Mouse (Mus musculus) hindbrain, postnatal 0 days (tissue): ENCODE results near the gene Rfx5. TPM values are rescaled to one million over a fixed set of nuclear protein-coding genes. Genes with fewer than 3 reads are reported as not detected.
A peak's percentile ranks its signal among the peaks of the same experiment; 100 is the strongest.
"Not testable (repeated sequence)": the region's sequence is repeated elsewhere in the genome, so short reads cannot be mapped to it uniquely, and the experiment has no call there.

Source experiments
- ATAC-seq: fragments of 200-750 bp; cut with Nextera tagmentation; 2 replicates; pipeline ENCODE4 v1.8.0; 2017; ENCODE audit warnings: mild to moderate bottlenecking, moderate TSS enrichment, moderate library complexity
- DNase-seq: peaks from one replicate; pipeline ENCODE4 v3.0.0-alpha.2; 2015; ENCODE audit warnings: low spot score
- H3K27ac ChIP-seq: fragments of 300-500 bp; sonication (generic); 2 replicates; pipeline ENCODE4 v1.5.1; 2014; ENCODE audit warnings: mild to moderate bottlenecking
- H3K27me3 ChIP-seq: fragments of 300-500 bp; sonication (generic); 2 replicates; pipeline ENCODE4 v1.6.1; 2014; ENCODE audit warnings: low read length, mixed read lengths; ENCODE audit not compliant: insufficient read depth
- H3K36me3 ChIP-seq: fragments of 300-500 bp; sonication (generic); 2 replicates; pipeline ENCODE4 v1.6.1; 2014; ENCODE audit warnings: low read length, mixed read lengths; ENCODE audit not compliant: insufficient read depth
- H3K4me1 ChIP-seq: fragments of 300-500 bp; sonication (generic); 2 replicates; pipeline ENCODE4 v1.6.1; 2014; ENCODE audit warnings: antibody characterized with exemption, low read length, mixed read lengths; ENCODE audit not compliant: insufficient read depth
- H3K4me2 ChIP-seq: fragments of 300-500 bp; sonication (generic); 2 replicates; pipeline ENCODE4 v1.6.1; 2014; ENCODE audit warnings: low read depth, mild to moderate bottlenecking, low read length, moderate library complexity, mixed read lengths
- H3K4me3 ChIP-seq: fragments of 300-500 bp; sonication (generic); 2 replicates; pipeline ENCODE4 v1.5.1; 2014; ENCODE audit warnings: low read length
- H3K9ac ChIP-seq: fragments of 300-500 bp; sonication (generic); replicated peaks from 2 replicates; pipeline ENCODE4 v1.6.1; 2014; ENCODE audit warnings: mild to moderate bottlenecking, low read length, moderate library complexity, mixed read lengths
- H3K9me3 ChIP-seq: fragments of 300-500 bp; sonication (generic); 2 replicates; pipeline ENCODE4 v1.6.1; 2016; ENCODE audit warnings: low read length, mixed read lengths
- CTCF ChIP-seq: IDR thresholded peaks from 2 replicates; pipeline ENCODE4 v1.5.1; 2016; ENCODE audit warnings: antibody characterized with exemption, control low read depth, low read depth
- WGBS: fragments of 180-500 bp; shearing (Covaris S2); extraction: QIAGEN DNeasy Blood & Tissue Kit; methylation state at CpG from one replicate; pipeline ENCODE4 v1.1.7; 2014; 5-methylcytosine and 5-hydroxymethylcytosine counted together
- polyA plus RNA-seq: library from polyadenylated mRNA; unstranded; fragments of >200 nt; fragmentation: Nextera tagmentation; extraction: Ambion mirVana; gene quantifications from 2 replicates; pipeline ENCODE4 v1.2.1, GENCODE M21; 2015
- total RNA-seq: library from RNA; depleted of rRNA; stranded (reverse); fragments of >200 nt; gene quantifications from 2 replicates; pipeline ENCODE4 v1.2.3, GENCODE M21; 2014

Rfx5 gene
- total and polyA plus RNA-seq, 2 experiments from 2014 or later = 5.4 to 18.3 TPM

- no peak for DNase-seq
- no peak for TF ChIP-seq CTCF
- 49% methylated on average over 14 of the region's 14 CpGs for WGBS
- Histone ChIP-seq H3K27ac (no peak overlapping the region), H3K9ac (no peak overlapping the region), H3K4me3 (no peak overlapping the region), H3K36me3 (no peaks in the 10 kb centered on the region), H3K27me3 (no peaks in the 10 kb centered on the region), H3K9me3 (no peaks in the 10 kb centered on the region), H3K4me1 (no peaks in the 10 kb centered on the region), H3K4me2 (no peak overlapping the region)
- peak; percentile 43; the same call in 1 of the 2 replicates for ATAC-seq
These were observed 36.0 kb upstream of the Rfx5 start for GRCm38 (mm10) chr3:94917816-94918361.

- ATAC-seq (no peak), DNase-seq (no peak)
- Histone ChIP-seq H3K4me1 (no peaks in the 10 kb centered on the region), H3K27me3 (no peaks in the 10 kb centered on the region), H3K9ac (no peak overlapping the region), H3K9me3 (no peaks in the 10 kb centered on the region), H3K4me3 (no peak overlapping the region), H3K27ac (no peak overlapping the region), H3K4me2 (no peak overlapping the region), H3K36me3 (no peaks in the 10 kb centered on the region)
- TF ChIP-seq CTCF = no peak
- WGBS = 79% methylated on average over 4 of the region's 4 CpGs
These were observed 35.0 kb upstream of the Rfx5 start for GRCm38 (mm10) chr3:94918845-94919244.

DNA sequence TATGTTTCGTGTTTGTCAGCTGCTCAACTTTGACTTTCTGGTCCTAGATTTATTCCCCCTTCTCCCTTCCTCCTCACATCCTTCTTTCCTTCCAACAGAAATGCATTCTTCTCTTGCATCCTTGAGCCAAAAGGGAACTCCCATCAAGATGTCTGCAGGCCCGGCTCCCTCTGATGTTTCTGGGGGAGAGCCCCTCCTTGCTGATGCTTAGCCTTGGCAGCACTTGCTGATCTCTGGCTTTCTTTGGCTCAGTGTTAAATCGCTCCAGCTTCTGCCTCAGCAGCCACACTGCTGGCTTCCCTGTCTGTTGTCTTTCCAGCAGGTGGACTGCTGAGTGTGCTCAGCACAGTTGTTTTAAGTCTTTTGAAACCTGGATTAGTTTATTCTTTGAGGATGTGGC lies 32.8 kb upstream of the Rfx5 start:
- 45% methylated on average over 3 of the region's 3 CpGs for WGBS
- Histone ChIP-seq H3K27me3 (no peaks in the 10 kb centered on the region), H3K9me3 (no peaks in the 10 kb centered on the region), H3K27ac (no peak overlapping the region), H3K36me3 (no peaks in the 10 kb centered on the region), H3K9ac (no peak overlapping the region), H3K4me1 (no peaks in the 10 kb centered on the region), H3K4me3 (no peak overlapping the region), H3K4me2 (no peak overlapping the region)
- ATAC-seq (no peak), DNase-seq (peak; percentile 49)
- TF ChIP-seq CTCF = no peak

- DNase-seq (no peak), ATAC-seq (no peak)
- Histone ChIP-seq H3K9ac (no peak overlapping the region), H3K36me3 (no peaks in the 10 kb centered on the region), H3K4me2 (no peak overlapping the region), H3K27ac (no peak overlapping the region), H3K4me1 (no peaks in the 10 kb centered on the region), H3K4me3 (no peak overlapping the region), H3K27me3 (no peaks in the 10 kb centered on the region), H3K9me3 (no peaks in the 10 kb centered on the region)
- WGBS = 55% methylated on average over 3 of the region's 3 CpGs
- no peak for TF ChIP-seq CTCF
These were observed 31.5 kb upstream of the Rfx5 start for GRCm38 (mm10) chr3:94922333-94922732.

- ATAC-seq (no peak), DNase-seq (no peak)
- Histone ChIP-seq H3K27me3 (no peaks in the 10 kb centered on the region), H3K4me1 (no peaks in the 10 kb centered on the region), H3K4me3 (no peak overlapping the region), H3K9me3 (no peaks in the 10 kb centered on the region), H3K27ac (no peak overlapping the region), H3K9ac (no peak overlapping the region), H3K4me2 (no peak overlapping the region), H3K36me3 (no peaks in the 10 kb centered on the region)
- WGBS = 82% methylated on average over 8 of the region's 8 CpGs
- TF ChIP-seq CTCF = no peak
These were observed 29.2 kb upstream of the Rfx5 start for GRCm38 (mm10) chr3:94924688-94925087.

- not testable (repeated sequence) for DNase-seq
These were observed 27.6 kb upstream of the Rfx5 start for GRCm38 (mm10) chr3:94926301-94926736.

DNA sequence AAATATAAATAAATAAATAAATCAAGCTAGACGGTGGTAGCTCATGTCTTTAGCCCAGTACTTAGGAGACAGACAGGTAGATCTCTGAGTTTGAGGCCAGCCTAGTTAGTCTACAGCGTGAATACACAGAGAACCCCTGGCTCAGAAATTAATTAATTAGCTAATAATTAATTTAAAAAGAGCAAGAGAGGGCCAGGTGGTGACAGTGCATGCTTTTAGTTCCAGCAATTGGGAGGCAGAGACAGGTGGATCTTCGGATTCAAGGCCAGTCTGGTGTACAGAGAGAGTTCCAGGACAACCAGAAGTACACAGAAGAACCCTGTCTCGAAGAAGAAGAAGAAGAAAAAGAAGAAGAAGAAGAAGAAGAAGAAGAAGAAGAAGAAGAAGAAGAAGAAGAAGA lies 24.9 kb upstream of the Rfx5 start:
- not testable (repeated sequence) for H3K9ac ChIP-seq, DNase-seq, H3K27ac ChIP-seq, H3K36me3 ChIP-seq, H3K27me3 ChIP-seq, H3K4me1 ChIP-seq, H3K9me3 ChIP-seq, H3K4me3 ChIP-seq, ATAC-seq, H3K4me2 ChIP-seq
- 86% methylated on average over 3 of the region's 4 CpGs for WGBS

More at GRCm38 (mm10) chr3:94926301-94926736, 27.6 kb upstream of the Rfx5 start:
- not testable (repeated sequence) for ATAC-seq, H3K36me3 ChIP-seq, H3K27me3 ChIP-seq, H3K9me3 ChIP-seq, H3K4me1 ChIP-seq, H3K27ac ChIP-seq, H3K4me2 ChIP-seq, H3K9ac ChIP-seq, H3K4me3 ChIP-seq
- WGBS = 49% methylated on average over 4 of the region's 4 CpGs

DNA sequence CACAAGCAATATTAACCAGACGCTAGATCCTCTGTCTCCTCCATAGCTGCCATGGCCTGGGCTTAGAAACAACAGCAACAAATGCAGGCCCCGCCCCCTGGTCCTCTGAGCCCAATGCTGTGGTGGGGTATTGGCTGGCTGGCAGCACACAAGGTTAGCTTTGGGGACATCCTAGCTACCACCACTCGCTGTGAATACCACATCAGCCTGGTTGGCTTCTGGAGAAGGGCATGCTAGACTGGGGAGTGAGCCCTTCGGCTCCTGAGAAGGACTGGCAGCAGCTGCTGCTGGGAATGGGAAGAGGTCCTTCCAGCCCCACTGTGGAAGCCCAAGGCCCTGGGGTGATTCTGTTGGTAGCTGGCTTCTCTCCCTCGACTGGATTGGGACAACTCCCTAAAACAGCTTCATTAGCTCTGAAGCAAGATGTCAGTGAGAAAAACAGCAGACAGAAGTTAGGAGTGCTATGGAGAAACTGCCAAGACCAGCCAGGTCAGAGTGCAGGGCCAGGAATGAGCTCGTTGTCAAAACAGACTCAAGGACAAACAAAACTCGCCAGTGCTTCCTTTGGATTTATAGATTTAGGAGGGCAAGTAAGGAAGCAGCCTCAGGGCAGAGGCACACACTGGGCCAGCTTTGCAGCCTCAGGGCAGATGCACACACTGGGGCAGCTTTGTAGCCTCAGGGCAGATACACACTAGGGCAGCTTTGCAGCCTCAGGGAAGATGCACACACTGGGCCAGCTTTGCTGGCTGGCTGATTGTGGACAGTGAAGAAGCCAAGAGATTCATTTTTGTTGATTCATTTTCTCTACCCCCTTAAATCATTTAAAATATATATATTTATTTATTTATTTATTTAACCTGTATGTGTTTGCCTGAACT lies 23.2 kb upstream of the Rfx5 start:
- not testable (repeated sequence) for H3K27ac ChIP-seq, H3K27me3 ChIP-seq

DNA sequence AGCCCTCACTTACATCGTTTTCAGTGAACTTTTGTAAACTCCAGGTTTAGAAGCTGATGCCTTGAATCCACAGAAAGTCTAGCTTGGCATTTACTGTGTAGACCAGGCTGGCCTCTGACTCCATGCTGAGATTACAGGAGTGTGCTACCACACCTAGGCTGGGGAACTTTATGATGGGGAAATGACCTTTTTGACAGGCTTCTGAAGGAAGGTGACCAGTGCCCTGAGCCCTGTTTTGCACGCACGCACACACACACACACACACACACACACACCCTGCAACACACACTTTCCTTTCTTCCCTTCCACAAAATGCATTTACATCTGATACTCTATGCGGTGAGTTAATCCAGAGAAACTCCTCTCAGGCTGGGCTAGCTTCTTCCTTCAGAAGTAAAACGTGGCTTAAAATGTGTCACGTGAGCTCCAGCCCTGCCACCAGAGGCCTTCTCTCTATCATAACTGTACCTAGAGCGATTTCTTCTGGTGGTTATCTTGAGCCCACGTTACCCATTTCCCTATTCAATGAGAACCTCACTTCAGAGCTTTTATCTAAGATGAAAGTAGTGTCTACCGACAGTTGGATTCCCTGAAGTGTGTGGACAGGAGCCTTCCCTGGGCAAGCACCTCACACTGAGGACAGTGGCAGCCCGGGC lies 22.3 kb upstream of the Rfx5 start:
- not testable (repeated sequence) for H3K9ac ChIP-seq, H3K27ac ChIP-seq, ATAC-seq, H3K4me1 ChIP-seq, DNase-seq, H3K9me3 ChIP-seq, H3K4me3 ChIP-seq, H3K27me3 ChIP-seq, H3K4me2 ChIP-seq, H3K36me3 ChIP-seq
- WGBS = 88% methylated on average over 10 of the region's 10 CpGs

More for the DNA sequence above, 23.2 kb upstream of the Rfx5 start:
- H3K9ac ChIP-seq, H3K4me3 ChIP-seq, DNase-seq, H3K9me3 ChIP-seq, H3K4me2 ChIP-seq, H3K4me1 ChIP-seq, H3K36me3 ChIP-seq, ATAC-seq: not testable (repeated sequence)
- WGBS = 47% methylated on average over 7 of the region's 7 CpGs
